Mouse (Mus musculus) right cerebral cortex, adult 18-20 months (tissue): ENCODE results near the gene Flywch2.
A peak's percentile ranks its signal among the peaks of the same experiment; 100 is the strongest.

Experiments used
- DNase-seq: peaks from one replicate; pipeline ENCODE4 v3.0.0; 2022; ENCODE audit warnings: mixed read lengths

The Flywch2 gene

GRCm38 (mm10) chr17:23746767-23747166 is 39.1 kb downstream of the Flywch2 start:
- DNase-seq = no peak

GRCm38 (mm10) chr17:23746311-23746710 is 39.6 kb downstream of the Flywch2 start:
- no peak for DNase-seq

DNA sequence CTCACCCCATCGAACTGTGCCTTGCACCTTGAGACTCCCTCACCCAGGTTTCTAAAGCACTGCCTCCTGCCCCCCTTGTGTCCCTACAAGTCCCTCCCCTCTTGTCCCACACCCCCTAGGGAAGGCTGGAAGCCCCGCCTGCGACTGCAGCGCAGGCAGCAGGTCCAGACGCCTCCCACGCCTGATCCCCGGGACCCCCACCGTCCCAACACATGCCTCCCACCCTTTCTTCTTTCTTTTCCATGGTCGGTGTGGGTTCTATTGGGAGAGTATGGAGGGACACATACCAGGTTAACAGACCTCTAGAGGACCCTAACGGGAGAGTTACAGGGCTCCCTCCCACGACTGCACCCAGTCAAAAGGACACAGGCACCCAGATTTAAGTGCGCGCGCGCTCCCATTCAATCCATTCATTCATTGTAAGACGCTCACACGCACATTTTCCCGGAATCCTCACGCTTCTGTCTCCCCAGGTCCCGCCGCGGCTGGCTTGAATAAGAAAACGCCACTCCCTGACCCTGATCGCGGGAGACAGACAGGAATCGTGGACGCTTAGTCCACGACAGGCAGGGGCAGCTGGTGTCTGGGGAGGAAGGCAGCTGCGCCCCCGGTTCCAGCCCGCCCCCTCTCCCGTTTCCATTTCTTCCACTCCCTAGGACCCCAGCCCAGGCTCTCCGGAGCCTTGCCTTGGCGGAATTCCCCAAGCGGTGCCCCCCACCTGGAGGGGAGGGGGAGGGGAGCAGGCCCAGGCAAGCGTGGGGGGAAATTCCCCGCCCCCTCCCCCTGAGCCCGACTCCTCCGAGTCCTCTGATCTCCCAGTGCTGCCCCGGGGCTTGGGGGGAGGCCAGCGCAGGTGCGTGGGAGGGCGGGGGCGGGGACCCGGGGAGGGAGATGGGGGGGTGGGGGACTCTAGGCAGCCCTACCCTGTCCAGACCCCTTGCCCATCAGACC is 40.3 kb downstream of the Flywch2 start, which contains the start of gene Kremen2:
Gene Kremen2 (minus strand): TSS at position 533 of the 951 bp plus-strand sequence.
- no peak for DNase-seq

- no peak for DNase-seq
Observed at GRCm38 (mm10) chr17:23744651-23745050, 41.2 kb downstream of the Flywch2 start.

DNA sequence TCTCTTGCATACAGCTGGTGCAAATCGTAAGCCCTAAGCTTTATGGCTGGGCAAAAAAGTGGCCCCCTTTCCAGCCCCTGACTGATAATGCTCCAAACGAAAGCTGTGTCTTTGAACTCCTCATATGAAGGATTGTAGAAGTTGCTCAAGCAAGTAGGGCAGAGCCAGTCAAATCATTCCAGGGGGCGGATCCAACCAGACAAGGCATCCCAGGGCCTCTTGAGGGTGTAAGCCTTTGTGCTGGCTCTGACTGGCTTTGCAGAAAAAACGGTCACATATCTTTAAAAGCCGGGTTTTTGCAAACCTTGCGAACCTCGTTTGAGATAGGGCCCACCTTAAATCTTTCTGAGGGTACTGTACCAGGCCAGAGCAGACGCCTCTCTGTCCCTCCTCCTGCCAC is 41.8 kb downstream of the Flywch2 start:
- DNase-seq = no peak

- DNase-seq = no peak
Observed at GRCm38 (mm10) chr17:23742941-23743340, 42.9 kb downstream of the Flywch2 start.

GRCm38 (mm10) chr17:23742210-23742793 is 43.6 kb downstream of the Flywch2 start:
- no peak for DNase-seq

DNA sequence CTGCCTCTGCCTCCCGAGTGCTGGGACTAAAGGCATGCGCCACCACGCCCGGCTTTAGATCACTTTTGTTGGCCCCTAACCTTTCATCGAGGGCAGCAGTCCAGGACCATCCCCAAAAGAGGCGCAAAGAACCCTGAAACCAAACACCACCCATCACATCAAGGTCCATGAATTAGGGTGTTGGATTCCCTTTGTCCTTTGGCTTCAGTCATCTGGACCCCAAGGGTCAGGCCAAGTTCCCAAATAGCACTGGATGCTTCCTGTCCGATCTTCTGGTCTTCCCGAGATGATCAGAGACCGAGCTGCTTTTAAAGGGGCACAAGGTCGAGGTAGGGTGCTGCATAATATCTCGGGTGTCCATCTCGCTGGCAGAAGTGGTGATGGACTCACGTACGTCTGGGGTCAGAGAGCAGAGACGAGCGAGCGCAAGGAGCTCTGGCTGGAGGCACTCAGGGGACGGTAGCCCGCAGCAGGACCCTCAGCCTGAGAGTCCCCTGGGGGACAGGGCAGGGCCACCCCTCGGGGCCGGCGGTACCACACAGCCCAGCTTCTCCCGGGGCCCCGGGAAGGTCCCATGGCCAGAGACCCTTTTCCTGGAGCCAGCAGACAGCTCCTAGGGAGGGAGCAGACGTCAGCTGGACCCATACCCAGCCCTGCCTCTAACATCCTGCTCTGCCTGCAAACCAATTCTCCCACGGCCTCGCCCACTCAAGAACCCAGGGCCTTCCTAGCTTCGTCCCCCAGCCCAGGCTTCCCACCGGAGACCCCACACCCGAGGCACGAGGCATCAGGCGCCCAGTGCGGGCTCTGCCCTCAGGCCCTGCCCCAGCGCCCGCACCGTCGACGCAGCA is 44.3 kb downstream of the Flywch2 start:
- no peak for DNase-seq

DNA sequence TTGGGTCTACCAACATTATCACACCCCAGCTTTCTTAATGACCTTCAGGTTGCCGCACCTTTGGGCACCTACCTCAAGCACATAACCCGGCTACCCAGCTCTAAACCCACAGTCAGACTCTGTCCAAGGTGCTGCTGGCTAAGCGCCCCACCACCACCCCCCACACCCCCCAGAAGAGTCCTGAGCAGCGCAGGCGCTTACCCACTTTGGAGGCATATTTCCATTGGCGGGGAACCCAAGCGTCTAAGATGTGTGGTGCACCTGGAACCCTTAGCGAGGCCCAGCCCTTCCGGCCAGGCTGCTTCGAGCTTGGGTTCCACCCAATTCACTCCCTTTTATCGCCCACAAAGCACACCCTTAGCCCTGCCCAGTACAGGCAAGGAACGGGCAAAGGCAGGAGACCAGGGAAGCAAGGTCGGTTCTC is 45.3 kb downstream of the Flywch2 start, which contains the start of gene Paqr4:
Gene Paqr4 (minus strand): TSS at position 270 of the 424 bp plus-strand sequence.
- DNase-seq = no peak

DNA sequence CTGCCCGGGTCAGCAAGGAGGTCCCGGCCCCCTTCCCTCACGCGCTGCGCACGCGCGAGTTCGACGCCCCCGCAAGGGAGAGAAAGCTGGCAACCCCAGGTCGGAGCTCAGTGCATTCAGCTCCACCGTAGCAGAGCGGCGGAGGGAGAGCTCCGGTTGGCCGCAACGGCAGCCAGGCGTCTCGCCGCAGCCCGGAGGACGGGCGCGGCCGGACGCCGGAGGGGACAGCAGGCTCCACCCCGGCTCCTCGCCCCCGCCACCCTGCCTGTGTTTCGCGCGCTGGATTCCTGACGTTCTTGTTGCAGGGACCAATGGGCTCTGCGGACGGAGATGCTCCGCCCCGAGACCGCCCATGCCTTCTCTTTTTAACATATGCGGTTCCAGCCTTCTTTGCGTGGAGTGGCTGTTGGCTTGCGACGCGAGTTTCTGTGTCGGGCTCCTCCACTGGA is 45.7 kb downstream of the Flywch2 start:
- peak; percentile 96 for DNase-seq

- DNase-seq = peak; percentile 54
Observed at GRCm38 (mm10) chr17:23739202-23740135, 46.4 kb downstream of the Flywch2 start.

DNA sequence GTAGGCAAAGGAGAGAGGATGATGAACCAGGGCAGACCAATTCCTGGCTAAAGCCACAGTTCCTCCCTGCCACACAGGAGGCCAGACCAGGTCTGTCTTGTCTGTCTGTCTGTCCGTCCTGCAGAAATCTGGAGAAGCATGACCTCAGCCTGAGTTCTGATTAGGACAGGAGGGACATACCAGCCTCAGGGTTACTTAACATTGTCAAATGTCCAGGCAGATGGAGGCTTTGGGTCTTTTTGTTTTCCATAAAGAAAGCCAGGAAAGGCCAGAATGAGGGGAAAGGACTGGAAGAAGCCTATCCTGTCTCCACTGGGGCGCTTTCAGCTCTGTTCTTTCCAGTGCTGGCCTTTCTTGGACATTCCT is 47.1 kb downstream of the Flywch2 start:
- no peak for DNase-seq

- DNase-seq = no peak
Observed at GRCm38 (mm10) chr17:23737493-23738445, 48.1 kb downstream of the Flywch2 start.

GRCm38 (mm10) chr17:23734341-23734740 is 51.5 kb downstream of the Flywch2 start:
- no peak for DNase-seq

GRCm38 (mm10) chr17:23730441-23730840 is 55.4 kb downstream of the Flywch2 start:
- DNase-seq = no peak
